Mouse (Mus musculus) forebrain, embryonic 16.5 days (tissue): Measurements from ENCODE around the gene Actl10. TPM values are rescaled to one million over a fixed set of nuclear protein-coding genes. Genes with fewer than 3 reads are reported as not detected.

ENCODE experiments used
- ATAC-seq: fragments of 200-750 bp; cut with Nextera tagmentation; 2 replicates; pipeline ENCODE4 v1.8.0; 2017; ENCODE audit warnings: mild to moderate bottlenecking, moderate library complexity
- H3K27ac ChIP-seq: fragments of 300-500 bp; sonication (generic); 2 replicates; pipeline ENCODE4 v1.5.1; 2014; ENCODE audit warnings: low read length, control low read depth
- H3K27me3 ChIP-seq: fragments of 300-500 bp; sonication (generic); replicated peaks from 2 replicates; pipeline ENCODE4 v1.6.1; 2014; ENCODE audit warnings: low read length; ENCODE audit not compliant: control insufficient read depth, insufficient read depth
- H3K36me3 ChIP-seq: fragments of 300-500 bp; sonication (generic); 2 replicates; pipeline ENCODE4 v1.6.1; 2014; ENCODE audit not compliant: control insufficient read depth, insufficient read depth
- H3K4me1 ChIP-seq: fragments of 300-500 bp; sonication (generic); replicated peaks from 2 replicates; pipeline ENCODE4 v1.6.1; 2014; ENCODE audit warnings: low read length; ENCODE audit not compliant: control insufficient read depth, insufficient read depth
- H3K4me2 ChIP-seq: fragments of 300-500 bp; sonication (generic); 2 replicates; pipeline ENCODE4 v1.6.1; 2014; ENCODE audit warnings: mild to moderate bottlenecking, low read length, control low read depth
- H3K4me3 ChIP-seq: fragments of 300-500 bp; sonication (generic); replicated peaks from 2 replicates; pipeline ENCODE4 v1.5.1; 2014; ENCODE audit warnings: mild to moderate bottlenecking, low read length, control low read depth
- H3K9ac ChIP-seq: fragments of 300-500 bp; sonication (generic); replicated peaks from 2 replicates; pipeline ENCODE4 v1.6.1; 2014; ENCODE audit warnings: low read depth, low read length, control low read depth
- H3K9me3 ChIP-seq: fragments of 300-500 bp; sonication (generic); 2 replicates; pipeline ENCODE4 v1.6.1; 2016; ENCODE audit warnings: low read length; ENCODE audit not compliant: control insufficient read depth
- WGBS: fragments of 180-500 bp; shearing (Covaris S2); extraction: QIAGEN DNeasy Blood & Tissue Kit; methylation state at CpG from one replicate; pipeline ENCODE4 v1.1.7; 2014; 5-methylcytosine and 5-hydroxymethylcytosine counted together
- polyA plus RNA-seq: library from polyadenylated mRNA; unstranded; fragments of >200 nt; fragmentation: Nextera tagmentation; extraction: Ambion mirVana; gene quantifications from 2 replicates; pipeline ENCODE4 v1.2.1, GENCODE M21; 2015

Actl10 gene
- polyA plus RNA-seq, 1 experiment from 2014 or later = 0.86 TPM

- 0 out of 2 replicates have a peak, but pooled peaks have one; percentile 20 for ATAC-seq
- Histone ChIP-seq H3K27me3 (no peaks in the 10 kb centered on the region), H3K36me3 (peaks cover 21% of the 10 kb centered on the region), H3K9me3 (no peaks in the 10 kb centered on the region), H3K4me2 (no peak overlapping the region), H3K27ac (peak overlapping the region; percentile 75), H3K4me1 (peaks cover 5% of the 10 kb centered on the region; the same call in 1 of the 2 replicates), H3K9ac (no peak overlapping the region), H3K4me3 (no peak overlapping the region)
- 55% methylated on average over 2 of the region's 2 CpGs for WGBS
Observed at GRCm38 (mm10) chr2:154525285-154525684, 26.3 kb upstream of the Actl10 start.

DNA sequence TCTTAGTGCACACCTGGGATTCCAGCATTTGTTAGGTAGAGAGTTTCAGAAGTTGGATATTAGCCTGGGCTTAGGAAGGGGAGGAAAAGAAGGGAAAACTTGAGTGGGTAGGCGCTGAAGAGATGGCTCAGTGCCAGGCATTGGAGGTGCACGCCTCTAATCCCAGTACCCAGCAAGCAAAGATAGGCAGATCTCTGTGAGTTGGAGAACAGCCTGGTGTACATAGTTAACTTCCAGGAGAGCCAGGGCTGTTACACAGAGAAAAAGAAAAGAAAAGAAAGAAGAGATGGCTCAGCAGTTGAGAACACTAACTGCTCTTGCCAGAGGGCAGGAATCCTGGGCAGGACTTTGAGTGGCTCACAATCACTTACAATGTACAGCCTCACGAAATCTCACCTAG is 25.0 kb upstream of the Actl10 start:
- Histone ChIP-seq H3K4me3 (no peak overlapping the region), H3K4me2 (no peak overlapping the region), H3K9ac (no peak overlapping the region), H3K9me3 (no peaks in the 10 kb centered on the region), H3K36me3 (peaks cover 28% of the 10 kb centered on the region), H3K27me3 (no peaks in the 10 kb centered on the region), H3K27ac (peak overlapping the region; percentile 20; the same call in 1 of the 2 replicates), H3K4me1 (peaks cover 5% of the 10 kb centered on the region; the same call in 1 of the 2 replicates)
- WGBS = 42% methylated on average over 3 of the region's 3 CpGs
- no peak for ATAC-seq

DNA sequence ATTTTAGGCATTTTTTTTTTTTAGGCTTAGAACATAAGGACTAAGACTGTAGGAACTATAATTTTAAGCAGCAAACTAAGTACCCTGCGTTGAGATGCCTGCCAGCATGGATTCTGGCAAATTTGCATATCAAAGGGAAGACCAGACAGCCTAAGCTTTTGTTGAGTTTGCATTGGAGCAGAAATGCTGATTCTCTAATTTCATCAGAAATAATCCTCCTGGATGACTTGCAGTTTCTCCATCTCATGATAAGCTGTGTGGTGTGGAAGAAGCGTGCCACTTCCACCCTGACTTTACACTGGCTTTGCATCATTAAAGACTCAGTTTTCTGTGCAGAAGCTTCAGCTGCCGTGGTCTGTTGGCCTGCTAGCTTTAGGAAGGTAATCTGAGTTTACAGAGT is 18.7 kb upstream of the Actl10 start:
- peak; percentile 70 for ATAC-seq

GRCm38 (mm10) chr2:154534704-154535270 is 16.8 kb upstream of the Actl10 start:
- H3K4me3 ChIP-seq = no peak overlapping the region
- no peak overlapping the region for H3K27ac ChIP-seq
- no peak overlapping the region for H3K9ac ChIP-seq
- 94% methylated on average over 12 of the region's 12 CpGs for WGBS
- peaks cover 27% of the 10 kb centered on the region for H3K4me1 ChIP-seq
- ATAC-seq = no peak
- no peaks in the 10 kb centered on the region for H3K9me3 ChIP-seq
- no peaks in the 10 kb centered on the region for H3K27me3 ChIP-seq
- peaks cover 19% of the 10 kb centered on the region for H3K36me3 ChIP-seq
- H3K4me2 ChIP-seq = no peak overlapping the region

More for the DNA sequence above, 18.7 kb upstream of the Actl10 start:
- Histone ChIP-seq H3K27me3 (no peaks in the 10 kb centered on the region), H3K36me3 (peaks cover 19% of the 10 kb centered on the region), H3K27ac (peak overlapping the region; percentile 79), H3K4me3 (no peak overlapping the region), H3K4me2 (no peak overlapping the region), H3K9me3 (no peaks in the 10 kb centered on the region), H3K9ac (no peak overlapping the region), H3K4me1 (peaks cover 13% of the 10 kb centered on the region)
- WGBS = 17% methylated on average over 3 of the region's 3 CpGs

DNA sequence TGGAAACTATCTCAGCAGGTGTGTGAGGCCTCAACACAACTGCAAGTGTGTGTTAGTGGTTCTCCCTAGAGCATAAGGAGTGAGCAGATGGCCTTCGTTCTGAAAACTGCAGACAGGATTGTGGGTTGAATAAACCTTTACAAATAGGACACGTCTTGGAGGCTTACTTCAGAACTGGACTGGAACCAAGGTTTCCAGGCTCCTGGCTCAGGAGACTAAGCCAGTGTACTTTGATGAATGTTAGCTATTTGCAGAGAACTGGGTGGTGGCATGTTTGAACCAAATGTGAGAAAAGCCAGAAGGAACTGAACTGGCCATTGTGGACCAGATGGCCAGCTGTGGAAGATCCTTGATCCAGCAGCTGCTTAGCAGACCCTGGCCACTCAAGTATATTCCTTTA is 13.3 kb upstream of the Actl10 start:
- WGBS = 27% methylated on average over 2 of the region's 2 CpGs
- peak; percentile 69 for ATAC-seq
- peaks cover 20% of the 10 kb centered on the region for H3K4me1 ChIP-seq
- no peak overlapping the region for H3K4me3 ChIP-seq
- peaks cover 12% of the 10 kb centered on the region; the same call in 1 of the 2 replicates for H3K36me3 ChIP-seq
- H3K4me2 ChIP-seq = no peak overlapping the region
- peak overlapping the region; percentile 71 for H3K27ac ChIP-seq
- no peaks in the 10 kb centered on the region for H3K27me3 ChIP-seq
- H3K9me3 ChIP-seq = no peaks in the 10 kb centered on the region
- H3K9ac ChIP-seq = no peak overlapping the region

DNA sequence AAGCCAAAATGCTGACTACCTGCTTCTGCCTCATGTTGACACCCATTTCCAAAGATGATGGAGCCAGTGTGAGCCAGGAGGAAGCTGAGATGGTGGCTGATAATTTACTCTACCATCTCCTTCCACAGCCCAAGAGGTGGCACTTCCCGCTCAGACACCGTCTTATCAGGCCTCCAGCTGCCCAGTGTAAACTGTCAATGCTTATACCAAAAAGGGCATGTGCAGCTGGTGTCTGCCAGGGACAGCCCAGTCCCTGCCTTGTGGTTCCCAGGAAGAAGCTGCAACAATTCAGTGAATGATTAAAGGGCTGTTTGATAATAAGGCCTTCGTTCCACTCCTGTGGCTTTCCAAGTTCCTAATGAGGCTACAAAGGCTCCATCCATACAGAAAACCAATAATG is 12.9 kb upstream of the Actl10 start:
- H3K27me3 ChIP-seq = no peaks in the 10 kb centered on the region
- 31% methylated on average over 3 of the region's 3 CpGs for WGBS
- peaks cover 24% of the 10 kb centered on the region for H3K4me1 ChIP-seq
- H3K4me3 ChIP-seq = no peak overlapping the region
- H3K9ac ChIP-seq = no peak overlapping the region
- no peak overlapping the region for H3K4me2 ChIP-seq
- ATAC-seq = 0 out of 2 replicates have a peak, but pooled peaks have one; percentile 11
- peaks cover 12% of the 10 kb centered on the region; the same call in 1 of the 2 replicates for H3K36me3 ChIP-seq
- no peaks in the 10 kb centered on the region for H3K9me3 ChIP-seq
- H3K27ac ChIP-seq = peak overlapping the region; percentile 71

- Histone ChIP-seq H3K27me3 (no peaks in the 10 kb centered on the region), H3K4me3 (no peak overlapping the region), H3K9me3 (no peaks in the 10 kb centered on the region), H3K36me3 (peaks cover 10% of the 10 kb centered on the region; the same call in 1 of the 2 replicates), H3K9ac (no peak overlapping the region), H3K4me1 (peaks cover 30% of the 10 kb centered on the region), H3K4me2 (no peak overlapping the region), H3K27ac (no peak overlapping the region)
- 70% methylated on average over 3 of the region's 3 CpGs for WGBS
- ATAC-seq = no peak
Observed at GRCm38 (mm10) chr2:154539720-154540119, 11.9 kb upstream of the Actl10 start.

DNA sequence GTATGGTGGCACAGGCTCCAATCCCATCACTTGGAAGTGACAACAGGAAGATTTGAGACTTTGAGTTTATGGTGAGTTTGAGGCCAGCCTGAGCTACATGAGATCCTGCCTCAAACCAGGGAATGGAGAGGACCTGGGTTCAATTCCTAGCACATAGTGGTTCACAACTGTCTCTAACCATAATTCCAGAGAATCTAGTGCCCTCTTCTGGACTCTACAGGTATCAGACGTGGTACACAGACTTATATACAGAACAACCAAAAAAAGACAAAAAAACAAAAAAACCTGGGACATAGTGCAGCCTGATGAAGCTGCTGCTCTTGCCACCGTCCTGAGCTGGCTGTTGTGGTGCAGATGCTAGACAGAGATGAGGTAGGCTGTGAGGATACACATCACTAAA is 9.9 kb upstream of the Actl10 start:
- no peak for ATAC-seq
- Histone ChIP-seq H3K9me3 (no peaks in the 10 kb centered on the region), H3K4me1 (peaks cover 30% of the 10 kb centered on the region), H3K4me2 (no peak overlapping the region), H3K27ac (no peak overlapping the region), H3K4me3 (no peak overlapping the region), H3K27me3 (no peaks in the 10 kb centered on the region), H3K36me3 (no peaks in the 10 kb centered on the region), H3K9ac (no peak overlapping the region)
- WGBS = 87% methylated on average over 2 of the region's 2 CpGs

- peak overlapping the region; percentile 81 for H3K27ac ChIP-seq
Observed at GRCm38 (mm10) chr2:154543567-154544347, 7.8 kb upstream of the Actl10 start.

More at GRCm38 (mm10) chr2:154543567-154544347, 7.8 kb upstream of the Actl10 start:
- H3K4me3 ChIP-seq = no peak overlapping the region
- WGBS = 55% methylated on average over 9 of the region's 9 CpGs
- H3K9me3 ChIP-seq = no peaks in the 10 kb centered on the region
- no peaks in the 10 kb centered on the region for H3K27me3 ChIP-seq
- no peaks in the 10 kb centered on the region for H3K36me3 ChIP-seq
- no peak overlapping the region; the same call in 1 of the 2 replicates for H3K9ac ChIP-seq
- ATAC-seq = peak; percentile 84
- peaks cover 16% of the 10 kb centered on the region for H3K4me1 ChIP-seq
- H3K4me2 ChIP-seq = no peak overlapping the region
